Mouse (Mus musculus): ENCODE data around the gene Arhgef3.

- TF ChIP-seq EP300 (IDR thresholded peaks at IDR 0.05; ENCODE audit: insufficient read depth, low read depth, low read length) (no peak), CTCF (IDR thresholded peaks at IDR 0.05; ENCODE audit: low read depth, low read length) (no peak), POLR2A (IDR thresholded peaks at IDR 0.05; ENCODE audit: insufficient read depth, low read length) (no peak)
Observed at GRCm38 (mm10) chr14:27186596-27186995, 71.9 kb downstream of the Arhgef3 start.
